15 mouse cellular contexts compared by ENCODE assay signal in the genomic region with DNA sequence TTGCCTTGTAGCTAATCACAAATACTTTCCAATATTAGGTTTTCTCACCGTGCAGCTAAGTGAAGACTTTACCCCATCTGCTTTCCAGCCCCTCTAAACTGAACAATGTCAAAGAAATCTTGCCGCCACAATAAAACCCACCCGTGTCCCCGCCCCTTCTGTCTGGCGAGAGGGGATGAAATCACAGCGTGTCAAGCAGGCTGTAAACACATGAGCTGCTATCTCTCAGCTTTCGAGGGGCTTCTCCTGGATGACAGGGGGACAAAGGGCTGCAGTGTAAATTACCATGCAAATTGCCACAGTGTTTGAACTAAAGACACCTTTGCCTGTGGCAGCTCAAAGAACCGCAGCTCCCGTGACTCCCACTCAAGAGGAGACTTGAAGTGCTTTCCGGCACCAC.
A peak's percentile ranks its signal among the peaks of the same experiment; 100 is the strongest.
DNase-seq lines count a peak whose midpoint lies in the region; ATAC-seq and TF ChIP-seq lines count a peak whose summit lies in the region.
"Had no signal": no experiment of that assay in that cellular context is flagged by ENCODE, and none has a peak within 500 bp of the region (broad histone marks: within the 10 kb centered on the region; RNA-seq: fewer than 3 reads in every experiment).

No protein-coding gene starts in this region.

- peaks cover 11% of the 10 kb centered on the region; the same call in 1 of the 2 replicates for H3K4me1 ChIP-seq in heart, embryonic 12.5 days (replicated peaks)
- no peaks in the 10 kb centered on the region for H3K4me1 ChIP-seq in lung, adult 2 months (ENCODE audit: control insufficient read depth, insufficient read depth, low read length)
- H3K4me1 ChIP-seq in hindbrain, embryonic 16.5 days (ENCODE audit: control insufficient read depth, insufficient read depth, low read depth, low read length), result peaks cover 3% of the 10 kb centered on the region; the same call in 1 of the 2 replicates

- H3K4me2 ChIP-seq in heart, embryonic 12.5 days, result peak overlapping the region; percentile 39; the same call in 1 of the 2 replicates
- H3K4me2 ChIP-seq in hindbrain, embryonic 16.5 days (ENCODE audit: low read length), result peak overlapping the region; percentile 14; the same call in 1 of the 2 replicates
- H3K4me2 ChIP-seq: limb, embryonic 15.5 days had no signal

- H3K27ac ChIP-seq in heart, embryonic 12.5 days (ENCODE audit: poor library complexity, severe bottlenecking), result no peak overlapping the region
- H3K27ac ChIP-seq in hindbrain, embryonic 16.5 days (ENCODE audit: low read depth, low read length), result no peak overlapping the region
- H3K27ac ChIP-seq in left cerebral cortex, adult 2 months, result no peak overlapping the region
- H3K27ac ChIP-seq: limb, embryonic 15.5 days had no signal

- no peak for ATAC-seq in heart, embryonic 12.5 days (ENCODE audit: insufficient number of reproducible peaks, low FRiP score)
- ATAC-seq in hindbrain, embryonic 16.5 days, result no peak

- 35% methylated on average over 10 of the region's 10 CpGs for WGBS in heart, embryonic 12.5 days
- 23% methylated on average over 10 of the region's 10 CpGs for WGBS in lung, adult 2 months
- WGBS in hindbrain, embryonic 16.5 days, result 23% methylated on average over 10 of the region's 10 CpGs

- no peak overlapping the region for H3K4me3 ChIP-seq in heart, embryonic 12.5 days
- no peak overlapping the region for H3K4me3 ChIP-seq in lung, adult 2 months (replicated peaks; ENCODE audit: extremely low read depth, low read depth, low read length)
- H3K4me3 ChIP-seq in hindbrain, embryonic 16.5 days (ENCODE audit: low read length), result no peak overlapping the region
- no peak overlapping the region for H3K4me3 ChIP-seq in left cerebral cortex, adult 2 months
- H3K4me3 ChIP-seq: erythroblast, embryonic 14.5 days; limb, embryonic 15.5 days had no signal

- no peak for TF ChIP-seq CTCF in lung, adult 2 months (IDR thresholded peaks at IDR 0.05; ENCODE audit: insufficient read depth, low read length)
- TF ChIP-seq CTCF in left cerebral cortex, adult 2 months (IDR thresholded peaks at IDR 0.05), result no peak

- intact Hi-C loops in left cerebral cortex, adult 2 months (cut with DNase I), result no loop called here

- no peaks in the 10 kb centered on the region for H3K36me3 ChIP-seq in heart, embryonic 12.5 days
- H3K36me3 ChIP-seq in hindbrain, embryonic 16.5 days (ENCODE audit: control insufficient read depth, insufficient read depth, low read length), result no peaks in the 10 kb centered on the region
- H3K36me3 ChIP-seq: limb, embryonic 15.5 days had no signal

- peaks cover 13% of the 10 kb centered on the region for H3K9me3 ChIP-seq in heart, embryonic 12.5 days (replicated peaks)
- H3K9me3 ChIP-seq in hindbrain, embryonic 16.5 days (ENCODE audit: control insufficient read depth, low read length), result no peaks in the 10 kb centered on the region; the same call in 1 of the 2 replicates
- H3K9me3 ChIP-seq: limb, embryonic 15.5 days had no signal

- TF ChIP-seq POLR2A in lung, adult 2 months (IDR thresholded peaks at IDR 0.05; ENCODE audit: borderline replicate concordance, extremely low read depth, low read depth, low read length), result no peak

- no peaks in the 10 kb centered on the region for H3K27me3 ChIP-seq in heart, embryonic 12.5 days (replicated peaks)
- H3K27me3 ChIP-seq in hindbrain, embryonic 16.5 days (replicated peaks; ENCODE audit: control insufficient read depth, insufficient read depth, low read length), result no peaks in the 10 kb centered on the region
- H3K27me3 ChIP-seq: limb, embryonic 15.5 days had no signal

- no peak for DNase-seq in heart, adult 8-10 months (ENCODE audit: low spot score)
- DNase-seq in lung, postnatal 36 days, result peak; percentile 15
- DNase-seq in lung, adult 2 months, result no peak
- no peak for DNase-seq in urinary bladder, postnatal 14 days (ENCODE audit: low spot score)
- no peak for DNase-seq in gastrocnemius, adult 18-20 months (ENCODE audit: low spot score)
- DNase-seq in left cerebral cortex, adult 2 months (ENCODE audit: extremely low spot score in 1 of 2, low spot score in 2 of 2), result no peak
- DNase-seq: adrenal gland, postnatal 14 days; B cell, adult 2 months; heart, postnatal 14 days; kidney, adult 8-10 months; right cerebral cortex, adult 18-20 months had no signal

- H3K9ac ChIP-seq in heart, embryonic 12.5 days, result no peak overlapping the region
- H3K9ac ChIP-seq in hindbrain, embryonic 16.5 days (ENCODE audit: low read depth, low read length), result no peak overlapping the region
- H3K9ac ChIP-seq: limb, embryonic 15.5 days had no signal
